Mouse (Mus musculus) liver, embryonic 13.5 days (tissue): ENCODE results near the gene Tomm22. TPM values are rescaled to one million over a fixed set of nuclear protein-coding genes. Genes with fewer than 3 reads are reported as not detected.
"Not testable (repeated sequence)": the region's sequence is repeated elsewhere in the genome, so short reads cannot be mapped to it uniquely, and the experiment has no call there.

Source experiments
- ATAC-seq: fragments of 200-750 bp; cut with Nextera tagmentation; 2 replicates; pipeline ENCODE4 v1.8.0; 2017; ENCODE audit warnings: low read depth, mild to moderate bottlenecking, moderate number of reproducible peaks, moderate library complexity
- DNase-seq: peaks from one replicate; pipeline ENCODE4 v3.0.0; 2022
- H3K27ac ChIP-seq: fragments of 300-500 bp; sonication (generic); 2 replicates; pipeline ENCODE4 v1.5.1; 2015; ENCODE audit warnings: moderate library complexity, mild to moderate bottlenecking, inconsistent platforms
- H3K27me3 ChIP-seq: fragments of 300-500 bp; sonication (generic); 2 replicates; pipeline ENCODE4 v1.6.1; 2015; ENCODE audit warnings: mild to moderate bottlenecking, inconsistent platforms
- H3K36me3 ChIP-seq: fragments of 300-500 bp; sonication (generic); 2 replicates; pipeline ENCODE4 v1.6.1; 2015; ENCODE audit warnings: mild to moderate bottlenecking, inconsistent platforms
- H3K4me1 ChIP-seq: fragments of 300-500 bp; sonication (generic); replicated peaks from 2 replicates; pipeline ENCODE4 v1.6.1; 2015; ENCODE audit warnings: inconsistent platforms
- H3K4me2 ChIP-seq: fragments of 300-500 bp; sonication (generic); 2 replicates; pipeline ENCODE4 v1.6.1; 2015; ENCODE audit warnings: inconsistent platforms, mild to moderate bottlenecking, moderate library complexity
- H3K4me3 ChIP-seq: fragments of 300-500 bp; sonication (generic); replicated peaks from 2 replicates; pipeline ENCODE4 v1.5.1; 2015; ENCODE audit warnings: mild to moderate bottlenecking, inconsistent platforms
- H3K9ac ChIP-seq: fragments of 300-500 bp; sonication (generic); 2 replicates; pipeline ENCODE4 v1.6.1; 2015; ENCODE audit warnings: mild to moderate bottlenecking, inconsistent platforms
- H3K9me3 ChIP-seq: fragments of 300-500 bp; sonication (generic); replicated peaks from 2 replicates; pipeline ENCODE4 v1.6.1; 2016; ENCODE audit warnings: inconsistent platforms
- WGBS: fragments of 180-500 bp; shearing (Covaris S2); methylation state at CpG from one replicate; pipeline ENCODE4 v1.1.7; 2015; ENCODE audit not compliant: insufficient replicate concordance; 5-methylcytosine and 5-hydroxymethylcytosine counted together
- polyA plus RNA-seq: library from polyadenylated mRNA; unstranded; fragments of >200 nt; fragmentation: Nextera tagmentation; extraction: Ambion mirVana; gene quantifications from 2 replicates; pipeline ENCODE4 v1.2.1, GENCODE M21; 2015

Gene Tomm22
- polyA plus RNA-seq, 1 experiment from 2014 or later = 199 TPM

GRCm38 (mm10) chr15:79661852-79662251 is 8.8 kb upstream of the Tomm22 start:
- DNase-seq (peak; percentile 45), ATAC-seq (no peak)
- H3K27me3 ChIP-seq = no peaks in the 10 kb centered on the region
- H3K4me3 ChIP-seq = no peak overlapping the region
- 67% methylated on average over 4 of the region's 4 CpGs for WGBS
- no peak overlapping the region for H3K4me2 ChIP-seq
- no peak overlapping the region for H3K27ac ChIP-seq
- H3K9me3 ChIP-seq = no peaks in the 10 kb centered on the region
- H3K36me3 ChIP-seq = peaks cover 19% of the 10 kb centered on the region
- H3K4me1 ChIP-seq = peaks cover 19% of the 10 kb centered on the region
- H3K9ac ChIP-seq = no peak overlapping the region

- no peaks in the 10 kb centered on the region for H3K9me3 ChIP-seq
- peaks cover 16% of the 10 kb centered on the region for H3K4me1 ChIP-seq
- H3K27me3 ChIP-seq = no peaks in the 10 kb centered on the region
- no peak for DNase-seq
- no peak overlapping the region for H3K4me3 ChIP-seq
- peaks cover 21% of the 10 kb centered on the region for H3K36me3 ChIP-seq
- ATAC-seq = no peak
- H3K27ac ChIP-seq = no peak overlapping the region
- WGBS = 81% methylated on average over 8 of the region's 8 CpGs
- H3K4me2 ChIP-seq = no peak overlapping the region
- H3K9ac ChIP-seq = no peak overlapping the region
Observed at GRCm38 (mm10) chr15:79664666-79665065, 6.0 kb upstream of the Tomm22 start.

GRCm38 (mm10) chr15:79669195-79669594 is 1.5 kb upstream of the Tomm22 start:
- H3K9me3 ChIP-seq = no peaks in the 10 kb centered on the region
- peaks cover 30% of the 10 kb centered on the region for H3K4me1 ChIP-seq
- peaks cover 38% of the 10 kb centered on the region for H3K36me3 ChIP-seq
- no peak overlapping the region for H3K9ac ChIP-seq
- no peak overlapping the region for H3K27ac ChIP-seq
- 75% methylated on average over 10 of the region's 10 CpGs for WGBS
- H3K4me3 ChIP-seq = no peak overlapping the region
- no peak overlapping the region for H3K4me2 ChIP-seq
- no peak for DNase-seq
- H3K27me3 ChIP-seq = no peaks in the 10 kb centered on the region
- no peak for ATAC-seq

GRCm38 (mm10) chr15:79670972-79671299 is 275 bp downstream of the Tomm22 start:
- H3K27me3 ChIP-seq = no peaks in the 10 kb centered on the region
- H3K4me2 ChIP-seq = peak overlapping the region; percentile 79
- peak; percentile 70 for ATAC-seq
- no peaks in the 10 kb centered on the region for H3K9me3 ChIP-seq
- peak overlapping the region; percentile 91 for H3K9ac ChIP-seq
- peaks cover 50% of the 10 kb centered on the region for H3K36me3 ChIP-seq
- peak overlapping the region; percentile 85 for H3K27ac ChIP-seq
- 1% methylated on average over 37 of the region's 37 CpGs for WGBS
- DNase-seq = no peak
- H3K4me3 ChIP-seq = peak overlapping the region; percentile 91
- peaks cover 30% of the 10 kb centered on the region for H3K4me1 ChIP-seq

GRCm38 (mm10) chr15:79671828-79672348 is 1.2 kb downstream of the Tomm22 start:
- Histone ChIP-seq H3K4me2 (peak overlapping the region; percentile 79), H3K9ac (peak overlapping the region; percentile 91), H3K4me3 (peak overlapping the region; percentile 91), H3K36me3 (peaks cover 55% of the 10 kb centered on the region), H3K4me1 (peaks cover 30% of the 10 kb centered on the region)
- not testable (repeated sequence) for DNase-seq, H3K27me3 ChIP-seq, ATAC-seq, H3K27ac ChIP-seq, H3K9me3 ChIP-seq
- WGBS = 74% methylated on average over 11 of the region's 11 CpGs

- WGBS = 81% methylated on average over 2 of the region's 2 CpGs
- peaks cover 78% of the 10 kb centered on the region for H3K36me3 ChIP-seq
- H3K27me3 ChIP-seq = no peaks in the 10 kb centered on the region
- ATAC-seq (no peak), DNase-seq (no peak)
- H3K27ac ChIP-seq = 0 out of 2 replicates have a peak overlapping the region, but pooled peaks have one; percentile 15
- no peak overlapping the region for H3K9ac ChIP-seq
- peaks cover 50% of the 10 kb centered on the region for H3K4me1 ChIP-seq
- no peak overlapping the region for H3K4me3 ChIP-seq
- H3K4me2 ChIP-seq = no peak overlapping the region
- H3K9me3 ChIP-seq = no peaks in the 10 kb centered on the region
Observed at GRCm38 (mm10) chr15:79677936-79678335, 7.3 kb downstream of the Tomm22 start.

GRCm38 (mm10) chr15:79681973-79682372 is 11.3 kb downstream of the Tomm22 start:
- H3K27me3 ChIP-seq = no peaks in the 10 kb centered on the region
- H3K4me3 ChIP-seq = 0 out of 2 replicates have a peak overlapping the region, but pooled peaks have one; percentile 91
- H3K9me3 ChIP-seq = no peaks in the 10 kb centered on the region
- peaks cover 88% of the 10 kb centered on the region for H3K4me1 ChIP-seq
- peak overlapping the region; percentile 99 for H3K9ac ChIP-seq
- peak overlapping the region; percentile 87 for H3K4me2 ChIP-seq
- 49% methylated on average over 4 of the region's 4 CpGs for WGBS
- H3K27ac ChIP-seq = peak overlapping the region; percentile 97
- peak; percentile 52 for ATAC-seq
- DNase-seq = peak; percentile 55
- H3K36me3 ChIP-seq = peaks cover 38% of the 10 kb centered on the region

- Histone ChIP-seq H3K9ac (peak overlapping the region; percentile 99), H3K36me3 (peaks cover 26% of the 10 kb centered on the region), H3K4me3 (peak overlapping the region; percentile 91), H3K4me1 (peaks cover 80% of the 10 kb centered on the region), H3K4me2 (peak overlapping the region; percentile 87), H3K27me3 (no peaks in the 10 kb centered on the region), H3K27ac (peak overlapping the region; percentile 97), H3K9me3 (no peaks in the 10 kb centered on the region)
- ATAC-seq (no peak), DNase-seq (no peak)
- 71% methylated on average over 6 of the region's 6 CpGs for WGBS
Observed at GRCm38 (mm10) chr15:79683146-79683545, 12.5 kb downstream of the Tomm22 start.

GRCm38 (mm10) chr15:79683707-79684465 is 13.2 kb downstream of the Tomm22 start:
- Histone ChIP-seq H3K4me2 (peak overlapping the region; percentile 87), H3K4me3 (peak overlapping the region; percentile 91), H3K9ac (peak overlapping the region; percentile 99), H3K27me3 (no peaks in the 10 kb centered on the region), H3K27ac (peak overlapping the region; percentile 97), H3K4me1 (peaks cover 79% of the 10 kb centered on the region), H3K9me3 (no peaks in the 10 kb centered on the region), H3K36me3 (peaks cover 21% of the 10 kb centered on the region)
- ATAC-seq (no peak), DNase-seq (no peak)
- 51% methylated on average over 19 of the region's 19 CpGs for WGBS

- H3K4me1 ChIP-seq = peaks cover 82% of the 10 kb centered on the region
- H3K4me2 ChIP-seq = peak overlapping the region; percentile 87
- H3K27me3 ChIP-seq = no peaks in the 10 kb centered on the region
- H3K36me3 ChIP-seq = peaks cover 15% of the 10 kb centered on the region
- peak overlapping the region; percentile 91 for H3K4me3 ChIP-seq
- peak overlapping the region; percentile 97 for H3K27ac ChIP-seq
- H3K9me3 ChIP-seq = no peaks in the 10 kb centered on the region
- DNase-seq (no peak), ATAC-seq (no peak)
- 88% methylated on average over 6 of the region's 6 CpGs for WGBS
- peak overlapping the region; percentile 99 for H3K9ac ChIP-seq
Observed at GRCm38 (mm10) chr15:79684616-79685015, 14.0 kb downstream of the Tomm22 start.

GRCm38 (mm10) chr15:79685141-79685641 is 14.5 kb downstream of the Tomm22 start:
- H3K4me3 ChIP-seq = peak overlapping the region; percentile 91
- peaks cover 12% of the 10 kb centered on the region for H3K36me3 ChIP-seq
- H3K9ac ChIP-seq = peak overlapping the region; percentile 99
- no peak for DNase-seq
- H3K4me2 ChIP-seq = peak overlapping the region; percentile 87
- WGBS = 24% methylated on average over 6 of the region's 6 CpGs
- H3K27me3 ChIP-seq = no peaks in the 10 kb centered on the region
- H3K4me1 ChIP-seq = peaks cover 84% of the 10 kb centered on the region
- no peaks in the 10 kb centered on the region for H3K9me3 ChIP-seq
- peak overlapping the region; percentile 97 for H3K27ac ChIP-seq
- no peak for ATAC-seq
